Mouse (Mus musculus) B cell, adult 2 months (primary cell): ENCODE measurements around the gene Lsm14a.

Source experiments
- DNase-seq, 2 experiments: peaks; one replicate each; pipeline ENCODE4 v3.0.0; 2022

The Lsm14a gene

GRCm38 (mm10) chr7:34393215-34393614 lies at the start of gene Lsm14a:
Gene Lsm14a (minus strand): TSS chr7:34393315.
- no peak for DNase-seq

- no peak for DNase-seq
Observed at GRCm38 (mm10) chr7:34438903-34439302, 45.8 kb upstream of the Lsm14a start.

GRCm38 (mm10) chr7:34433597-34433996 lies 40.5 kb upstream of the Lsm14a start:
- no peak for DNase-seq

GRCm38 (mm10) chr7:34421201-34421600 lies 28.1 kb upstream of the Lsm14a start:
- DNase-seq = no peak

- peak; percentile 60 to 64 for DNase-seq
Observed at GRCm38 (mm10) chr7:34407492-34407891, 14.4 kb upstream of the Lsm14a start.

- DNase-seq = peak; percentile 21 to 35
Observed at GRCm38 (mm10) chr7:34403876-34404275, 10.8 kb upstream of the Lsm14a start.

- DNase-seq = peak; percentile 36 to 53
Observed at GRCm38 (mm10) chr7:34400070-34400469, 7.0 kb upstream of the Lsm14a start.

- no peak for DNase-seq
Observed at GRCm38 (mm10) chr7:34398831-34399230, 5.7 kb upstream of the Lsm14a start.

GRCm38 (mm10) chr7:34396791-34397190 lies 3.7 kb upstream of the Lsm14a start:
- no peak for DNase-seq

- no peak for DNase-seq
Observed at GRCm38 (mm10) chr7:34395761-34396160, 2.6 kb upstream of the Lsm14a start.

- DNase-seq = peak in 1 of 2 experiments; percentile 19
Observed at GRCm38 (mm10) chr7:34394636-34395035, 1.5 kb upstream of the Lsm14a start.

GRCm38 (mm10) chr7:34394091-34394490 lies 976 bp upstream of the Lsm14a start:
- no peak for DNase-seq

- DNase-seq = peak; percentile 28 to 43
Observed at GRCm38 (mm10) chr7:34392335-34392734, 780 bp downstream of the Lsm14a start.

- DNase-seq = no peak
Observed at GRCm38 (mm10) chr7:34391711-34392110, 1.4 kb downstream of the Lsm14a start.

GRCm38 (mm10) chr7:34390834-34391155 lies 2.3 kb downstream of the Lsm14a start:
- DNase-seq = no peak

- DNase-seq = no peak
Observed at GRCm38 (mm10) chr7:34390111-34390833, 2.8 kb downstream of the Lsm14a start.

GRCm38 (mm10) chr7:34389277-34390085 lies 3.6 kb downstream of the Lsm14a start:
- peak; percentile 95 to 96 for DNase-seq

GRCm38 (mm10) chr7:34388445-34389276 lies 4.5 kb downstream of the Lsm14a start:
- DNase-seq = peak; percentile 79 to 83

GRCm38 (mm10) chr7:34387784-34388444 lies 5.2 kb downstream of the Lsm14a start:
- DNase-seq = peak; percentile 29 to 32

- no peak for DNase-seq
Observed at GRCm38 (mm10) chr7:34382803-34383202, 10.3 kb downstream of the Lsm14a start.

- DNase-seq = no peak
Observed at GRCm38 (mm10) chr7:34381733-34382132, 11.4 kb downstream of the Lsm14a start.

GRCm38 (mm10) chr7:34380311-34380710 lies 12.8 kb downstream of the Lsm14a start:
- DNase-seq = no peak

GRCm38 (mm10) chr7:34373906-34374305 lies 19.2 kb downstream of the Lsm14a start:
- DNase-seq = no peak
